Mouse (Mus musculus) forebrain, embryonic 12.5 days (tissue): Measurements from ENCODE around the gene Sort1. TPM values are rescaled to one million over a fixed set of nuclear protein-coding genes. Genes with fewer than 3 reads are reported as not detected.

Source experiments
- ATAC-seq: fragments of 200-750 bp; cut with Nextera tagmentation; 2 replicates; pipeline ENCODE4 v1.8.0; 2017; ENCODE audit warnings: moderate TSS enrichment; ENCODE audit not compliant: low FRiP score
- H3K27ac ChIP-seq: fragments of 300-500 bp; sonication (generic); 2 replicates; pipeline ENCODE4 v1.5.1; 2016; ENCODE audit warnings: mild to moderate bottlenecking
- H3K27me3 ChIP-seq: fragments of 300-500 bp; sonication (generic); 2 replicates; pipeline ENCODE4 v1.6.1; 2016; ENCODE audit warnings: mild to moderate bottlenecking
- H3K36me3 ChIP-seq: fragments of 300-500 bp; sonication (generic); replicated peaks from 2 replicates; pipeline ENCODE4 v1.6.1; 2016; ENCODE audit warnings: mild to moderate bottlenecking
- H3K4me1 ChIP-seq: fragments of 300-500 bp; sonication (generic); 2 replicates; pipeline ENCODE4 v1.6.1; 2016
- H3K4me2 ChIP-seq: fragments of 300-500 bp; sonication (generic); 2 replicates; pipeline ENCODE4 v1.6.1; 2016; ENCODE audit warnings: mild to moderate bottlenecking, moderate library complexity
- H3K4me3 ChIP-seq: fragments of 300-500 bp; sonication (generic); replicated peaks from 2 replicates; pipeline ENCODE4 v1.5.1; 2016; ENCODE audit warnings: mild to moderate bottlenecking
- H3K9ac ChIP-seq: fragments of 300-500 bp; sonication (generic); 2 replicates; pipeline ENCODE4 v1.6.1; 2016; ENCODE audit warnings: mild to moderate bottlenecking
- H3K9me3 ChIP-seq: fragments of 300-500 bp; sonication (generic); 2 replicates; pipeline ENCODE4 v1.6.1; 2016
- WGBS: fragments of 180-500 bp; shearing (Covaris S2); methylation state at CpG from one replicate; pipeline ENCODE4 v1.1.7; 2016; 5-methylcytosine and 5-hydroxymethylcytosine counted together
- polyA plus RNA-seq: library from polyadenylated mRNA; unstranded; fragments of >200 nt; fragmentation: Nextera tagmentation; extraction: Ambion mirVana; gene quantifications from 2 replicates; pipeline ENCODE4 v1.2.1, GENCODE M21; 2016

Sort1 gene
- polyA plus RNA-seq, 1 experiment from 2014 or later: 30.8 TPM

DNA sequence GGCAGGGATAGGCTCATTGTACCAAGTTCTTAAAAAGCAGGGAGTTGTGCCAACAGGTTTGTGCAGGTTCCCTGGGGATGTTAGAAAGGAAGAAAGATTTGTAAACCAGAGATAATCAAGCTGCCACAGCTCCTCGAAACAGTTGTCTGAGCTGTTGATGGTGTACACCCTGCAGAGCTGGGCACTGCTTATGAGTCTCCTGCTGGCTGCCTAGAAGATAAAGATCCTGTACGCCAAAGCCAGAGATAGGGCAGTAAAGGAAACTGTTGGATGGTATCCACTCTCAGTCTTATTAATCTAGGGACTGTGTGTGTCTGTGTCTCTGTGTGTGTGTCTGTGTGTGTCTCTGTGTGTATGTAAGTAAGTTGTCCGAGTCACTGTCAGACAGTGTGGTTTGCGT is 37.8 kb downstream of the Sort1 start:
- Histone ChIP-seq H3K27ac (no peak overlapping the region), H3K36me3 (peaks cover 24% of the 10 kb centered on the region), H3K4me3 (no peak overlapping the region), H3K9ac (no peak overlapping the region), H3K9me3 (no peaks in the 10 kb centered on the region), H3K4me1 (no peaks in the 10 kb centered on the region; the same call in 1 of the 2 replicates), H3K27me3 (no peaks in the 10 kb centered on the region), H3K4me2 (no peak overlapping the region)
- 87% methylated on average over 4 of the region's 4 CpGs for WGBS
- ATAC-seq: no peak

DNA sequence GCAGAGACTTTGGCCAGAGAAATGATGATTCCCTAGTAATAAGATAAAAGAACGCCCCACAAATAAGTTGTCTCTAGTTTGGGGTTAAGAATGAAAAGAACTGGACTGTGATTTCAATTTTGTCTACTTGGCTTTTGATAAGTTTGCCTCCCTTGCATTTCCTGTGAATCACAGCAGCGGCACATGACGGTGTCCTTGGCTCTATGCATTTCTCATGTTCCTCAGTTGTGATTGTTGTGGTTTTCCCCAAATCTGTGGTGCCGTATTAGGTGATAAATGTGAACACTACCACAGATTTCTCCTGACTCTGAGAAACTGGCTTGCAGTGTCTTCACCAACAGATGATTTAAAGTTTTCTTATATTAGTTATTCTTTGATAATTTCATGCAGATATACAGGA is 38.3 kb downstream of the Sort1 start:
- H3K27ac ChIP-seq: no peak overlapping the region
- ATAC-seq: no peak
- peaks cover 29% of the 10 kb centered on the region for H3K36me3 ChIP-seq
- no peaks in the 10 kb centered on the region; the same call in 1 of the 2 replicates for H3K4me1 ChIP-seq
- H3K4me3 ChIP-seq: no peak overlapping the region
- no peak overlapping the region for H3K4me2 ChIP-seq
- WGBS: 94% methylated on average over 4 of the region's 4 CpGs
- H3K27me3 ChIP-seq: no peaks in the 10 kb centered on the region
- H3K9me3 ChIP-seq: no peaks in the 10 kb centered on the region
- no peak overlapping the region for H3K9ac ChIP-seq

DNA sequence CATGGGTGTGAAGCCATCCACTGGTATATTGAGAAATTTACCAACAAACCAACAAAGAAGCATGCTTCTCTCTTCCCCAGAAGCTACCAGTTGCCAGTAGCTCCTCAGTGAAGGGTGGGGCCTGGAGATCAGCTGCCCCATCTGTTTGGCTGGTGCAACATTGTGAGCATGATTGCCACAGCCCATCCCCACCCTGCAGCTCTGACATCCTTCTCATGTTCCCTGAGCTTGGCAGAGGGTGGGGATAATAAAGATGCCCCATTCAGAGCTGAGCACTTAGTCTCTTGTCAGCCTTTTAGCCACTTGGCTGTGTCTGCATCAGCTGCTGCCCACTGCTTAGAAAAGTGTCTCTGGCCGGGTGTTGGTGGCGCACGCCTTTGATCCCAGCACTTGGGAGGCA is 39.1 kb downstream of the Sort1 start:
- Histone ChIP-seq H3K4me2 (no peak overlapping the region), H3K4me3 (no peak overlapping the region), H3K9ac (no peak overlapping the region), H3K27me3 (no peaks in the 10 kb centered on the region), H3K27ac (no peak overlapping the region), H3K4me1 (no peaks in the 10 kb centered on the region; the same call in 1 of the 2 replicates), H3K9me3 (no peaks in the 10 kb centered on the region), H3K36me3 (peaks cover 37% of the 10 kb centered on the region)
- no peak for ATAC-seq
- WGBS: 84% methylated on average over 3 of the region's 3 CpGs

DNA sequence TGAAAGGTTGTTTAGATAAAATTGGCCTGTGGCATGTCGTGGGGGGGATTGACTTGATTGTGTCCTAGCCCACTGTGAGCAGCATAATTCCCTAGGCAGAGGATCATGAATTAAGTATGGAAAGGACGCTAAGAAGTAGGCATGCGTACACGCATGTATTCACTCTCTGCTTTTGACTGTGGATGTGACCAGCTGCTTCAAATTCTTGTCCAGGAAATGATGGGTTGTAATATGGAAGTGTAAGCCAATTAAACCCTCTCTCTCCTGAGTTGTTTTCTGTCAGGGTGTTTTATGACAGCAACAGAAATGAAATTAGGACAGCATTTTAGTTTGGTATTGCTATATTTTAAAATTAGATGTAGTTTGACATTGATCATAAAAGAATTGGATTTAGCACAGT is 41.0 kb downstream of the Sort1 start:
- ATAC-seq: no peak
- H3K9ac ChIP-seq: no peak overlapping the region
- 92% methylated on average over 4 of the region's 4 CpGs for WGBS
- H3K27ac ChIP-seq: no peak overlapping the region
- H3K4me2 ChIP-seq: no peak overlapping the region
- no peaks in the 10 kb centered on the region for H3K9me3 ChIP-seq
- H3K4me3 ChIP-seq: no peak overlapping the region
- no peaks in the 10 kb centered on the region for H3K27me3 ChIP-seq
- no peaks in the 10 kb centered on the region for H3K4me1 ChIP-seq
- H3K36me3 ChIP-seq: peaks cover 39% of the 10 kb centered on the region

DNA sequence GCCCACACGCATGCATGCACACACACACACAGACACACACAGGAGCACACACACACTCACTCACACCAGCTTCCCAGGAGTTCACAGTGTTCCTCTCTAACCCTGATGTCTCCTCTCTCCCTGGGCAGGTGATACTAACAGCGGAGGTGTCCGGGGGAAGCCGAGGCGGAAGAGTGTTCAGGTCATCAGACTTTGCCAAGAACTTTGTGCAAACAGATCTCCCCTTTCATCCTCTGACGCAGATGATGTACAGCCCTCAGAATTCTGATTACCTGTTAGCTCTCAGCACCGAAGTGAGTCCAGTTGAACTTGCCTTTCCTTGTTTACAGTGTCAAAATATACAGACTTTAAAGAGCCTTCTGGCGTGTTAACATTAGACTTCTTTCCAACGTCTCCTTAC is 41.6 kb downstream of the Sort1 start:
- Histone ChIP-seq H3K9me3 (no peaks in the 10 kb centered on the region), H3K36me3 (peaks cover 45% of the 10 kb centered on the region), H3K4me2 (no peak overlapping the region), H3K4me3 (no peak overlapping the region), H3K4me1 (no peaks in the 10 kb centered on the region), H3K9ac (no peak overlapping the region), H3K27me3 (no peaks in the 10 kb centered on the region), H3K27ac (no peak overlapping the region)
- 96% methylated on average over 9 of the region's 9 CpGs for WGBS
- ATAC-seq: no peak

DNA sequence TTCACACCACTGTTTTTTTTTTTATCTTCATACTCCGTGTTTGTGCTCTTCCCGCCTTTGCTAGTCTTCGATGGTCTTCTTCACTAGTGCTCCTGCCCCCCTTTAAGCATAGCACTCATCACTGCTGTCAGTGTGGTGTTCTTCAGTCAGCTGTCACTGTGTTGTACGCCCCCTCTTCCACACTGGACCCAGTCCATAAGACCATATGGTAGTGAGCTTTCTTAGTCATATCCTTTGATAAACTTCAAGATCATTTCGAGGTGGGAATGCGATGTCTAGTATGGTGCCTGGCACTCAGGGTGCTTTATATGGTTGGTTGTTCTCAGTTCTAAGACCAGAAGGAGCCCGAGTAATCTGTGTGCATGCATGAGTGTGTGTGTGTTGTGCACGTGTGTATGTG is 43.4 kb downstream of the Sort1 start:
- H3K27ac ChIP-seq: no peak overlapping the region
- no peaks in the 10 kb centered on the region for H3K27me3 ChIP-seq
- no peak overlapping the region for H3K9ac ChIP-seq
- ATAC-seq: no peak
- no peaks in the 10 kb centered on the region for H3K4me1 ChIP-seq
- H3K9me3 ChIP-seq: no peaks in the 10 kb centered on the region
- WGBS: 92% methylated on average over 8 of the region's 8 CpGs
- no peak overlapping the region for H3K4me3 ChIP-seq
- peaks cover 61% of the 10 kb centered on the region for H3K36me3 ChIP-seq
- H3K4me2 ChIP-seq: no peak overlapping the region

DNA sequence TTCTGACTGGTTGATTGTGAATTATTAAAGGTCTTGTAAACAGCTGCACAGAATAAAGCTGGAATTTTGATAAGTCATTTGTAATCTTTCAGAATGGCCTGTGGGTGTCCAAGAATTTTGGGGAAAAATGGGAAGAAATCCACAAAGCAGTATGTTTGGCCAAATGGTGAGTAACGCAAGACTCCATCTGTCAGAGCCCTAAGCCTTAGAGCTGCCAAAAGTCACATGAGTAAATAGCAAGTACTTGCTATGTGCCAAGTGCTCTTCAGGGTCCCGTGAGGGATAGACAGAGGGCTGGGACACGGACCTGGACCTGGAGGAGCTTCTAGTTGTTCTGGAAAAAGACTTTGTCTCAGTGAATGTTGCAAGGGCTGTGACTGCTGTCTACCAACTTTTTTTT is 44.0 kb downstream of the Sort1 start:
- H3K27me3 ChIP-seq: no peaks in the 10 kb centered on the region
- 91% methylated on average over 3 of the region's 3 CpGs for WGBS
- H3K4me1 ChIP-seq: no peaks in the 10 kb centered on the region
- no peak overlapping the region for H3K4me2 ChIP-seq
- no peak for ATAC-seq
- H3K36me3 ChIP-seq: peaks cover 67% of the 10 kb centered on the region
- H3K9me3 ChIP-seq: no peaks in the 10 kb centered on the region
- H3K4me3 ChIP-seq: no peak overlapping the region
- H3K27ac ChIP-seq: peak overlapping the region; percentile 42; the same call in 1 of the 2 replicates
- H3K9ac ChIP-seq: no peak overlapping the region

DNA sequence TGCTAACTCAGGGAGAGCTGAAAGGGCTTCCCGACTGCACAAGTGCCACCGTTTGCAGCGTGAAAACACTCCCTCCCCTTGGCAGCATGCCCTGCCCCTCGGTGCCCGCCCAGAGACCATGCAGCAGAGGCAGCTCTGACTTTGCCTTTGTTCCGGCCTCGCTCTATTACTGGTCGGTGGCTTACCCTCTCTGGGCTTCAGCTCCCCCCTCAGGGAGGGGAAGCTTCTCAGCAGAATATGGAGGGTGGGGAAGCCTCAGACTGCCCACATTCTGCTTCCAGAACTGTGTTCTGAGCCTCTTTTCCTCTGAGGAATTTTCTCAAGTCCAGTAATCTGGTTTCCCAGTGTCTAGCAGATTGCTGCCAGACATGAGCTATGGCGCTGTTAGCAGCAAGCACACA is 44.6 kb downstream of the Sort1 start:
- 75% methylated on average over 9 of the region's 9 CpGs for whole genome bisulfite sequencing

DNA sequence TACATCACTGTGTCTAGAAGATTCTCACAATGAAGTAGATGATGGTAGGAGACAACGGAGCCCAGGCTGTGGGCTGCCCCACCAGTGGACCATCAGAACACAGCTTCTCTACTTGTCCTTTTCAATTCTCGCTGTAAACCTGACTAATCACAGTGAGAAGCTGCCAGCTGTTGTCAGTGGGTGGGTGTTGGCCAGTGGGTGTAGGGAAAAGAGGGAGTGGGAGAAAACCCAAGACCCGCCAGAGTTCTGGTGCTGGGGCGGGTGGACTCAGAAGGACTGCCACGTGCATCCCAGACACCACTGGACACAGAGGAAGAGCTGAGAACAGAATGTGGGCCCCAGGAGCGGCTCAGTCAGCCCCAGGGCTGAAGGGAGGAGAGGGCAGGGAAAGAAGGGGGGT is 46.9 kb downstream of the Sort1 start:
- Histone ChIP-seq H3K36me3 (peaks cover 83% of the 10 kb centered on the region), H3K4me2 (no peak overlapping the region), H3K9ac (no peak overlapping the region), H3K4me3 (no peak overlapping the region), H3K27ac (no peak overlapping the region), H3K4me1 (no peaks in the 10 kb centered on the region), H3K9me3 (no peaks in the 10 kb centered on the region), H3K27me3 (no peaks in the 10 kb centered on the region)
- WGBS: 90% methylated on average over 6 of the region's 6 CpGs
- ATAC-seq: no peak

More for the DNA sequence above, 44.6 kb downstream of the Sort1 start:
- Histone ChIP-seq H3K36me3 (peaks cover 72% of the 10 kb centered on the region), H3K9ac (no peak overlapping the region), H3K4me3 (no peak overlapping the region), H3K9me3 (no peaks in the 10 kb centered on the region), H3K27me3 (no peaks in the 10 kb centered on the region), H3K4me2 (no peak overlapping the region), H3K27ac (no peak overlapping the region; the same call in 1 of the 2 replicates), H3K4me1 (no peaks in the 10 kb centered on the region)
- ATAC-seq: peak; percentile 30; the same call in 1 of the 2 replicates

DNA sequence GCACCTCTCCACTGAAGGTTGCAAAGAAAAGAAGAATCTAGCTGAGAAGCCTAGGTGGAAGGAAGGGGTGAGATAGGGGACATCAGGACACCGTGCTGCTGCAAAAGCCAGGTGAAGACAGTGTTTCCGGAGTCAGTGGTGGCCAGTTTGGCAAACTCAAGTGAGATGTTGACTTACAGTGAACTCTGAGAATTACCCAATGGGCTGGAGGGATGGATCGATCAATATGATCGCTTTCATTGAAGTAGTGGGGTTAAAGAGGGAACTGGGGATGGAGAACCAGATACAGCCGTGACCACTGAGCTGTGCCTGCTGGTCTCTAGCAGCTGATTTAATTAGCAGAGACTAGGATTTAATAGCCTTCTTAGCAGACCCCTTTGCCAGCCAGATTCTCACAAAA is 53.0 kb downstream of the Sort1 start:
- H3K9me3 ChIP-seq: no peaks in the 10 kb centered on the region
- no peak overlapping the region for H3K4me2 ChIP-seq
- WGBS: 92% methylated on average over 5 of the region's 5 CpGs
- no peaks in the 10 kb centered on the region for H3K4me1 ChIP-seq
- H3K36me3 ChIP-seq: peaks cover 86% of the 10 kb centered on the region
- H3K9ac ChIP-seq: no peak overlapping the region
- ATAC-seq: no peak
- no peaks in the 10 kb centered on the region for H3K27me3 ChIP-seq
- no peak overlapping the region for H3K4me3 ChIP-seq
- H3K27ac ChIP-seq: no peak overlapping the region

DNA sequence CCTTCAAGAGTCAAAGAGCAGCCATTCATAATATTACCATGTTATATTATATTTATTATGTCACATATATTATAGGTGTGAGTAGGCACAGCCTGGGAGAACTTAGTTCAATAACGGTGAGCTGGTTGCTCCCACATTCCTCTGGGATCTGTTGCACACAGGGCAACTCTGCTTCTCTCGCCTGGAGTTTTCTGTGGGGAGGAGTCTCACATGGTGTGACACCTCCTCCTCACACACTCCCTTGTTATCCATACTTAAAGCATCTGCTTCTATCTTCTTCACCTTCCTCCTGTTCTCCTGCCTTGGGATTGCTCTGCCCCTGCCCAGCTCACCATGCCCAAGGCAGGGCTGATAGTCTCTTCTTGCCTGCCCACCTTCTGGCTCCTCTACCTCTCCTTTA is 57.2 kb downstream of the Sort1 start:
- H3K27me3 ChIP-seq: no peaks in the 10 kb centered on the region
- H3K36me3 ChIP-seq: peaks cover 85% of the 10 kb centered on the region
- 93% methylated on average over 2 of the region's 2 CpGs for WGBS
- H3K9me3 ChIP-seq: no peaks in the 10 kb centered on the region
- H3K4me2 ChIP-seq: no peak overlapping the region
- no peak for ATAC-seq
- H3K4me1 ChIP-seq: no peaks in the 10 kb centered on the region
- no peak overlapping the region for H3K4me3 ChIP-seq
- H3K27ac ChIP-seq: no peak overlapping the region
- no peak overlapping the region for H3K9ac ChIP-seq

DNA sequence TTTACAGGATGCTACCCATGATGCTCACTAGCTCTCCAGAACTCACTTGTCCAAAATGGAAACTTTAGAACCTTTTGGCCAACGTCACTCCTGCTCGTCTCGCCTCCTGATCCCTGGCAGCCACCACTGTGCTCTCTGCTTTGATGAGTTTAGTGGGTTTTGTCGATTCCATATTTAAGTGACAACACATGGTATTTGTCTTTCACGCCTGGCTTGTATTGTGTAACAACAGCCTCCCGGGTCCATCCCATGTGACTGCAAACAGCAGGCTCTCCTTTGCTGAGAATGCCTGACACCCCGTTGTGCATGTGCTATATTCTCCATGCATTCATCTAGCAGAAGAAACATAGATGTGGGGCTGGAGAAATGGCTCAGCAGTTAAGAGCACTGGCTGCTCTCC is 58.3 kb downstream of the Sort1 start:
- WGBS: 84% methylated on average over 7 of the region's 7 CpGs
- Histone ChIP-seq H3K36me3 (peaks cover 93% of the 10 kb centered on the region), H3K9me3 (no peaks in the 10 kb centered on the region), H3K27me3 (no peaks in the 10 kb centered on the region), H3K27ac (no peak overlapping the region), H3K4me3 (no peak overlapping the region), H3K4me1 (no peaks in the 10 kb centered on the region), H3K9ac (no peak overlapping the region), H3K4me2 (no peak overlapping the region)
- ATAC-seq: no peak

DNA sequence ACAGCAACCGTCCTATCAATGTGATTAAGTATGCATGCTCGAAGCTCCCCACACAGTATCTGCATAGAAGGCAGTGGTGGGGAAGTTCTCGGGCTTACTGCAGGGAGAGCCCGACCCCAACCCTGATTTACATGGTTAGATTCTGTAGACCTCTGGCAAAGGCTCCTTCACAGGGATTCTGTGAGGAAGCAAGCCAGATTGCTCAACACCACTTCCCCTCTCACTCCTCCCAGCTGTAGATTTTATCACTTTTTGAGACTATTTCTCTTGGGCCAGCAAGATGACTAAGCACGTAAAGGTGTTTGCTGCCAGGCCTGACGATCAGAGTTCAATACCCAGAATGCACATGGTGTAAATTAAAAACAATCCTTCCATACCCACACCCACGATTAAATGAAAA is 62.0 kb downstream of the Sort1 start:
- Histone ChIP-seq H3K36me3 (peaks cover 97% of the 10 kb centered on the region), H3K9ac (no peak overlapping the region), H3K4me3 (no peak overlapping the region), H3K27me3 (no peaks in the 10 kb centered on the region), H3K4me2 (no peak overlapping the region), H3K27ac (no peak overlapping the region), H3K4me1 (no peaks in the 10 kb centered on the region), H3K9me3 (no peaks in the 10 kb centered on the region)
- 90% methylated on average over 7 of the region's 7 CpGs for WGBS
- no peak for ATAC-seq

DNA sequence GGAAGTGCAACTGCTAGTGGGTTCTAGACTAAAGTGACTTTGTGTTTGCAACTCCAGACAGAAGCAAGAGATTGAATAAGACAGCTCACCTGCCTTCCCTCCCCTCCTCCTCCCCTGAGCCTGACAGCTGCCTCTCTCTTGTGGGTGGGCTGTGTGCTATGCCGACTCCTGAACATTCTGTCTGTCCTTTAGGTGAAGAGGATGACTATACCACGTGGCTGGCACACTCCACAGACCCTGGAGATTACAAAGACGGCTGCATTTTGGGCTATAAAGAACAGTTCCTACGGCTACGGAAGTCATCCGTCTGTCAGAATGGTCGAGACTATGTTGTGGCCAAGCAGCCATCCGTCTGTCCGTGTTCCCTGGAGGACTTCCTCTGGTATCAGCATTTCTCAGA is 64.5 kb downstream of the Sort1 start:
- Histone ChIP-seq H3K4me2 (no peak overlapping the region), H3K27ac (no peak overlapping the region), H3K27me3 (no peaks in the 10 kb centered on the region), H3K9me3 (no peaks in the 10 kb centered on the region), H3K36me3 (peaks cover 93% of the 10 kb centered on the region), H3K4me3 (no peak overlapping the region), H3K4me1 (no peaks in the 10 kb centered on the region), H3K9ac (no peak overlapping the region)
- ATAC-seq: no peak
- 91% methylated on average over 9 of the region's 9 CpGs for WGBS
